Mouse (Mus musculus) forebrain, embryonic 15.5 days (tissue): ENCODE data around the gene Acadvl. TPM values are rescaled to one million over a fixed set of nuclear protein-coding genes. Genes with fewer than 3 reads are reported as not detected.

Source experiments
- ATAC-seq: fragments of 200-750 bp; cut with Nextera tagmentation; replicated peaks from 2 replicates; pipeline ENCODE4 v1.8.0; 2017; ENCODE audit warnings: mild to moderate bottlenecking, moderate TSS enrichment, moderate library complexity
- H3K27ac ChIP-seq: fragments of 300-500 bp; sonication (generic); replicated peaks from 2 replicates; pipeline ENCODE4 v1.5.1; 2015; ENCODE audit warnings: mild to moderate bottlenecking, inconsistent platforms
- H3K27me3 ChIP-seq: fragments of 300-500 bp; sonication (generic); 2 replicates; pipeline ENCODE4 v1.6.1; 2015; ENCODE audit warnings: inconsistent platforms
- H3K36me3 ChIP-seq: fragments of 300-500 bp; sonication (generic); 2 replicates; pipeline ENCODE4 v1.6.1; 2015; ENCODE audit warnings: mild to moderate bottlenecking, inconsistent platforms
- H3K4me1 ChIP-seq: fragments of 300-500 bp; sonication (generic); 2 replicates; pipeline ENCODE4 v1.6.1; 2015; ENCODE audit warnings: inconsistent platforms
- H3K4me2 ChIP-seq: fragments of 300-500 bp; sonication (generic); replicated peaks from 2 replicates; pipeline ENCODE4 v1.6.1; 2015; ENCODE audit warnings: mild to moderate bottlenecking, inconsistent platforms
- H3K4me3 ChIP-seq: fragments of 300-500 bp; sonication (generic); 2 replicates; pipeline ENCODE4 v1.5.1; 2015; ENCODE audit warnings: mild to moderate bottlenecking, inconsistent platforms
- H3K9ac ChIP-seq: fragments of 300-500 bp; sonication (generic); replicated peaks from 2 replicates; pipeline ENCODE4 v1.6.1; 2015; ENCODE audit warnings: mild to moderate bottlenecking, inconsistent platforms
- H3K9me3 ChIP-seq: fragments of 300-500 bp; sonication (generic); 2 replicates; pipeline ENCODE4 v1.6.1; 2016; ENCODE audit warnings: inconsistent platforms
- WGBS: fragments of 180-500 bp; shearing (Covaris S2); methylation state at CpG from one replicate; pipeline ENCODE4 v1.1.7; 2015; ENCODE audit warnings: mixed read lengths; 5-methylcytosine and 5-hydroxymethylcytosine counted together
- polyA plus RNA-seq: library from polyadenylated mRNA; unstranded; fragments of >200 nt; fragmentation: Nextera tagmentation; extraction: Ambion mirVana; gene quantifications from 2 replicates; pipeline ENCODE4 v1.2.1, GENCODE M21; 2015

The Acadvl gene
- polyA plus RNA-seq, 1 experiment from 2014 or later: 60.7 TPM

- H3K4me1 ChIP-seq: peaks cover 33% of the 10 kb centered on the region
- no peak overlapping the region for H3K9ac ChIP-seq
- no peaks in the 10 kb centered on the region for H3K9me3 ChIP-seq
- H3K4me3 ChIP-seq: no peak overlapping the region; the same call in 1 of the 2 replicates
- WGBS: 69% methylated on average over 5 of the region's 5 CpGs
- no peak overlapping the region for H3K27ac ChIP-seq
- peaks cover 41% of the 10 kb centered on the region for H3K36me3 ChIP-seq
- H3K4me2 ChIP-seq: no peak overlapping the region
- ATAC-seq: no peak
- no peaks in the 10 kb centered on the region for H3K27me3 ChIP-seq
These were observed 1.2 kb downstream of the Acadvl start for GRCm38 (mm10) chr11:70014051-70014450.

GRCm38 (mm10) chr11:70013408-70013807, 1.8 kb downstream of the Acadvl start:
- 84% methylated on average over 3 of the region's 3 CpGs for WGBS
- Histone ChIP-seq H3K4me1 (peaks cover 29% of the 10 kb centered on the region), H3K27me3 (no peaks in the 10 kb centered on the region), H3K27ac (no peak overlapping the region), H3K9ac (no peak overlapping the region), H3K9me3 (no peaks in the 10 kb centered on the region), H3K36me3 (peaks cover 47% of the 10 kb centered on the region), H3K4me2 (no peak overlapping the region), H3K4me3 (no peak overlapping the region)
- ATAC-seq: no peak

DNA sequence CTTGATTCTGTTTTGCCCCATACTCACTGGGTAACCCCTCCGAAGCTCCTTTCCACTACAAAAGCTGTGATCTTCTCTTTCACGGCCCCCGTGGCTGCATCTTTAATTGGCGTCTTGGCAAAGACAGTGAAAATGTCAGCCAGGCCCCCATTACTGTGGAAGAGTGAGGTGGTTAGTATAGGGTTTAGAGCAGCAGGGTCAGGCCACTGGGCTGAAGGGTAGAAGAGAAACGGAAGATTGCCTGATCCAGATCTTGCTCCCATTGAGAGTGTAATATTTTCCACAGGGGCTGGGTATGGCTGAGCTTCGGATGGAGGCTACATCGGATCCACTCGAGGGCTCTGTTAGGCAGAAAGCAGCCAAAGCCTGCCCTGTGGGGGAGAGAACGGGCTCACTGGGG, 2.3 kb downstream of the Acadvl start:
- Histone ChIP-seq H3K4me3 (no peak overlapping the region), H3K4me1 (peaks cover 27% of the 10 kb centered on the region), H3K36me3 (peaks cover 52% of the 10 kb centered on the region), H3K27ac (no peak overlapping the region), H3K9me3 (no peaks in the 10 kb centered on the region), H3K9ac (no peak overlapping the region), H3K27me3 (no peaks in the 10 kb centered on the region), H3K4me2 (no peak overlapping the region)
- ATAC-seq: no peak
- WGBS: 83% methylated on average over 9 of the region's 9 CpGs

DNA sequence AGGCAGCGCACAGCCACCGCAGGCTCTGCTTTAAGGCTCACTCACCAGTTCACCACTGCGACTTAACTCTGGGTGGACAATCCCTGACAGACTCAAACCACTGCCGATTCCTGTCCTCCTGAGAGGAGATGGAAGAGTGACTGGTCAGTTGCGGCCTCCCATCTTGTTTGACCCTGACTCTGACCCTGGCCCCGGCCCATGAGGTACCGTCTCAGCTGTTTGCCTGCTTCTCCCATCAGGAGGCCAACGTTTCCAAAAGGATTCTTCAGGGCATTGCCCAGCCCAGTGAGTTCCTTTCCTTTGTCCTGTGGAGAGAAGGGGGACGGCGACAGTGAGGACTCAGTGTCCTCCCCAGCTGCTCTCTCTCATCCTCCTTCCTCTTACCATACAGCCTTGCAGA, 4.2 kb downstream of the Acadvl start:
- no peak overlapping the region for H3K27ac ChIP-seq
- H3K4me1 ChIP-seq: peaks cover 15% of the 10 kb centered on the region
- no peaks in the 10 kb centered on the region for H3K27me3 ChIP-seq
- H3K4me3 ChIP-seq: no peak overlapping the region
- no peak overlapping the region for H3K4me2 ChIP-seq
- peaks cover 72% of the 10 kb centered on the region for H3K36me3 ChIP-seq
- H3K9ac ChIP-seq: no peak overlapping the region
- no peaks in the 10 kb centered on the region for H3K9me3 ChIP-seq
- no peak for ATAC-seq
- WGBS: 83% methylated on average over 10 of the region's 10 CpGs

- WGBS: 87% methylated on average over 12 of the region's 12 CpGs
- Histone ChIP-seq H3K9me3 (no peaks in the 10 kb centered on the region), H3K36me3 (peaks cover 76% of the 10 kb centered on the region), H3K27ac (no peak overlapping the region), H3K4me3 (no peak overlapping the region), H3K9ac (no peak overlapping the region), H3K4me1 (peaks cover 14% of the 10 kb centered on the region), H3K4me2 (no peak overlapping the region), H3K27me3 (no peaks in the 10 kb centered on the region)
- no peak for ATAC-seq
These were observed 4.7 kb downstream of the Acadvl start for GRCm38 (mm10) chr11:70010548-70010947.

DNA sequence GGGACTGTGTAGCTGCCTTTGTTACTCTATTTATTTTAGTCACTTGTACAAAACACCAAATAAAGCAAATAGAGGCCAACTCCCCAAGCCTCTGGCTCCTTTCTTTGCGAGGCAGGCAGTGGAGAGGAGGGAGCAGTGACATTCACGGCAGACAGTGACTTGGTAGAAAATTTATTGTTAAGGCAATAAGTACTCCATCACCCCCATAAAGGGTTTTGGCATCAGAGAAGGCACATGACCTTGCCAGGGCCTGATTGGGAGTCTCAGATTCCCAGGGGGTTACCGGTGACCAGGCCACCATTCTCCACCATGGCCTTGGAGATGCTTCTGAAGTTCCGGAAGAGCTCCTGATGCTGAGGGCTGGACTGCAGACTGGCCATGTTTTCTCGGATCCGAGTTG, 5.2 kb downstream of the Acadvl start:
- peaks cover 81% of the 10 kb centered on the region for H3K36me3 ChIP-seq
- no peak overlapping the region for H3K27ac ChIP-seq
- H3K27me3 ChIP-seq: no peaks in the 10 kb centered on the region
- H3K9me3 ChIP-seq: no peaks in the 10 kb centered on the region
- H3K4me3 ChIP-seq: no peak overlapping the region
- ATAC-seq: no peak
- H3K4me2 ChIP-seq: no peak overlapping the region
- WGBS: 86% methylated on average over 6 of the region's 6 CpGs
- no peak overlapping the region for H3K9ac ChIP-seq
- peaks cover 10% of the 10 kb centered on the region for H3K4me1 ChIP-seq

GRCm38 (mm10) chr11:70005521-70005920, 9.7 kb downstream of the Acadvl start:
- WGBS: 55% methylated on average over 5 of the region's 5 CpGs
- peaks cover 59% of the 10 kb centered on the region for H3K36me3 ChIP-seq

DNA sequence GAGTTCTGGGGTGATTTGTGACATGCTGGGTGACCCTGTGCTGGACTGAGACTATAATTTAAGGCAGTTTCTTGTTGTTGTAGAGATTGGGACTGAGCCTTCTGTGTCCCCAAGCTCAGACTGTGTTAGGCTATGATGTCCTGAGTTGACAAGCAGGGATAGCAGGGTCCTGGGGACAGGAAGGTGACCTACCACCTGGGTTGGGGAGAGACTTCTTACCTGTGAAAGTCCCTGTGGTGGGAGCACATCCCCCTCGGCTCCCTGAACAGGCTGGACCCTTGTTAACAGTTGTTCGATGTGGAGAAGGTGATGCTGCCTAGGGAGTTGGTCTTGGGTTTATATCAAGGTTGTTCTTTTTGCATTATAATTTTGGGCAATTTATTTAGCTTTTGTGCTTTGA, 12.7 kb downstream of the Acadvl start:
- H3K9ac ChIP-seq: 0 out of 2 replicates have a peak overlapping the region, but pooled peaks have one; percentile 14
- H3K4me1 ChIP-seq: peaks cover 42% of the 10 kb centered on the region
- H3K9me3 ChIP-seq: no peaks in the 10 kb centered on the region
- no peak for ATAC-seq
- H3K36me3 ChIP-seq: peaks cover 48% of the 10 kb centered on the region
- no peak overlapping the region for H3K27ac ChIP-seq
- peak overlapping the region; percentile 85; the same call in 1 of the 2 replicates for H3K4me3 ChIP-seq
- H3K27me3 ChIP-seq: no peaks in the 10 kb centered on the region
- peak overlapping the region; percentile 72 for H3K4me2 ChIP-seq
- 93% methylated on average over 2 of the region's 2 CpGs for WGBS

More at GRCm38 (mm10) chr11:70005521-70005920, 9.7 kb downstream of the Acadvl start:
- peaks cover 31% of the 10 kb centered on the region for H3K4me1 ChIP-seq
- no peak overlapping the region for H3K27ac ChIP-seq
- no peak overlapping the region for H3K4me3 ChIP-seq
- H3K4me2 ChIP-seq: no peak overlapping the region
- no peak overlapping the region for H3K9ac ChIP-seq
- no peaks in the 10 kb centered on the region for H3K27me3 ChIP-seq
- H3K9me3 ChIP-seq: no peaks in the 10 kb centered on the region
- no peak for ATAC-seq

DNA sequence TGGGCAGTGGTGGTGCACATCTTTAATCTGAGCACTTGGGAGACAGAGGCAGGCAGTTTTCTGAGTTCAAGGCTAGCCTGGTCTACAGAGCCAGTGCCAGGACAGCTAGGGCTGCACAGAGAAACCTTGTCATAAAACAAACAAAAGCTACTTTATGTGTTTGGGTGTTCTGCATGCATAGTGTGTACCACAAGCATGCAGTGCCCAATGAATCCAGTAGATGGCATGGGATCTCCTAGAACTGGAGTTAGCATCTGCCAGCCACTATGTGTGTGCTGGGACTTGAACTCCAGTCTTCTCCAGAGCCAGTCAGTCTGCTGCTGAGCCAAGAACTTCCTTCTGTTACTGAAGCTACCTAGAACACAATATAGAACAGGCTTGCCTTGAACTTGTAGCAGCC, 13.3 kb downstream of the Acadvl start:
- Histone ChIP-seq H3K4me2 (peak overlapping the region; percentile 72), H3K4me3 (peak overlapping the region; percentile 85), H3K27me3 (no peaks in the 10 kb centered on the region), H3K9me3 (no peaks in the 10 kb centered on the region), H3K36me3 (peaks cover 41% of the 10 kb centered on the region), H3K27ac (no peak overlapping the region), H3K9ac (no peak overlapping the region), H3K4me1 (peaks cover 46% of the 10 kb centered on the region)
- ATAC-seq: no peak

- ATAC-seq: no peak
- 12% methylated on average over 8 of the region's 8 CpGs for WGBS
- no peaks in the 10 kb centered on the region for H3K27me3 ChIP-seq
- H3K4me2 ChIP-seq: peak overlapping the region; percentile 72
- H3K36me3 ChIP-seq: peaks cover 34% of the 10 kb centered on the region
- peak overlapping the region; percentile 85 for H3K9ac ChIP-seq
- no peaks in the 10 kb centered on the region for H3K9me3 ChIP-seq
- peaks cover 46% of the 10 kb centered on the region for H3K4me1 ChIP-seq
- peak overlapping the region; percentile 97 for H3K27ac ChIP-seq
- peak overlapping the region; percentile 85 for H3K4me3 ChIP-seq
These were observed 14.1 kb downstream of the Acadvl start for GRCm38 (mm10) chr11:70001159-70001558.

DNA sequence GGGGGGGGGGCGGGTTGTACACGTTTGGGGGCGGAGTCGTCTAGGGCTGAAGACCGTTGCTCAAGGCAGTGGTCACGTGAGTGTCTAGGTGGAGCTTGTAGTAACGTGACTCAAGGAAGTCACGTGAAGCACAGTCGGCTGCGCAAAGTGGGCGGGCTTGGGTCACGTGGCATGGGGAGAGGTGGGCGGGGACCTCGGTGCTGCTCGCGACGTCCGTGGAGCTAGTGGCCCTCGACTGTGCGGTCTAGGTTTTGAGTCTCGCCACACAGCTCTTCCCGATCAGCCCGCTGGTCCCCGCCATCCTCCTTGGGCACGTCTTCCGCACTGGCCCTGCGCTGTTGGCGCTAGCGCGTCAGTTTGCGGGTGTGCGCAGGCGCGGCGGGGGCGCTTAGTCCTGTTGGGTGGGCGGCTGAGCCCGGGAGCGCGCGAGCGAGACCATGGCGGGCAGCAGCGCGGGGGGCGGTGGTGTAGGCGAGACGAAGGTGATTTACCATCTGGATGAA, 14.8 kb downstream of the Acadvl start, which contains the start of gene Dvl2:
TSS of gene Dvl2 (plus strand) at position 200 of the 503 bp plus-strand sequence.
- peak; percentile 51 for ATAC-seq
- Histone ChIP-seq H3K36me3 (peaks cover 27% of the 10 kb centered on the region), H3K4me3 (peak within 1 kb of the TSS; percentile 85), H3K27me3 (no peaks in the 10 kb centered on the region), H3K9me3 (no peaks in the 10 kb centered on the region), H3K27ac (peak within 1 kb of the TSS; percentile 97), H3K9ac (peak within 1 kb of the TSS; percentile 85), H3K4me1 (peaks cover 46% of the 10 kb centered on the region), H3K4me2 (peak within 1 kb of the TSS; percentile 72)
- WGBS: under 1% methylated on average over 48 of the region's 48 CpGs

GRCm38 (mm10) chr11:69999666-70000065, 15.5 kb downstream of the Acadvl start:
- Histone ChIP-seq H3K4me3 (peak overlapping the region; percentile 85), H3K36me3 (peaks cover 20% of the 10 kb centered on the region), H3K4me1 (peaks cover 51% of the 10 kb centered on the region), H3K9ac (no peak overlapping the region), H3K9me3 (no peaks in the 10 kb centered on the region), H3K4me2 (no peak overlapping the region), H3K27ac (peak overlapping the region; percentile 97), H3K27me3 (no peaks in the 10 kb centered on the region)
- WGBS: 85% methylated on average over 8 of the region's 8 CpGs
- ATAC-seq: no peak
